Mouse (Mus musculus): ENCODE results near the gene Rae1. TPM values are rescaled to one million over a fixed set of nuclear protein-coding genes. Genes with fewer than 3 reads are reported as not detected.
A peak's percentile ranks its signal among the peaks of the same experiment; 100 is the strongest.

Rae1 gene
- polyA plus RNA-seq, 1 experiment from 2014 or later = 101 TPM

GRCm38 (mm10) chr2:172961211-172961610 is 38.7 kb upstream of the Rae1 start:
- no peak overlapping the region for H3K4me3 ChIP-seq (ENCODE audit: control insufficient read depth in 1 of 2, insufficient read depth in 1 of 2, low read depth in 1 of 2, low read length in 2 of 2)
- no peak overlapping the region for H3K27ac ChIP-seq (replicated peaks in 1 of 2; ENCODE audit: control insufficient read depth in 1 of 2, insufficient read depth in 1 of 2, low read depth in 2 of 2, low read length in 2 of 2)
- H3K9ac ChIP-seq (ENCODE audit: low read length) = no peak overlapping the region
- no peaks in the 10 kb centered on the region for H3K36me3 ChIP-seq (ENCODE audit: control insufficient read depth, insufficient read depth, low read length)
- WGBS = 67% methylated on average over 6 of the region's 6 CpGs
- ATAC-seq (ENCODE audit: insufficient number of reproducible peaks, insufficient read depth, low FRiP score, low read depth) = no peak
- H3K4me2 ChIP-seq (ENCODE audit: low read length) = no peak overlapping the region
- H3K9me3 ChIP-seq (ENCODE audit: control insufficient read depth, low read length) = peaks cover 13% of the 10 kb centered on the region; the same call in 1 of the 2 replicates
- H3K4me1 ChIP-seq (ENCODE audit: control insufficient read depth in 2 of 2, insufficient read depth in 2 of 2, low read length in 2 of 2) = peaks cover 0 to 5% of the 10 kb centered on the region in 2 experiments; a peak in 2 of 4 replicates
- no peaks in the 10 kb centered on the region for H3K27me3 ChIP-seq (ENCODE audit: control insufficient read depth, insufficient read depth, low read length)

GRCm38 (mm10) chr2:172965249-172965648 is 34.7 kb upstream of the Rae1 start:
- H3K27ac ChIP-seq (replicated peaks in 1 of 2; ENCODE audit: control insufficient read depth in 1 of 2, insufficient read depth in 1 of 2, low read depth in 2 of 2, low read length in 2 of 2) = no peak overlapping the region
- no peaks in the 10 kb centered on the region for H3K36me3 ChIP-seq (ENCODE audit: control insufficient read depth, insufficient read depth, low read length)
- H3K4me2 ChIP-seq (ENCODE audit: low read length) = no peak overlapping the region
- H3K9me3 ChIP-seq (ENCODE audit: control insufficient read depth, low read length) = no peaks in the 10 kb centered on the region; the same call in 1 of the 2 replicates
- H3K27me3 ChIP-seq (ENCODE audit: control insufficient read depth, insufficient read depth, low read length) = no peaks in the 10 kb centered on the region
- H3K4me1 ChIP-seq (ENCODE audit: control insufficient read depth in 2 of 2, insufficient read depth in 2 of 2, low read length in 2 of 2) = peaks cover 0 to 5% of the 10 kb centered on the region in 2 experiments; a peak in 2 of 4 replicates
- no peak for ATAC-seq (ENCODE audit: insufficient number of reproducible peaks, insufficient read depth, low FRiP score, low read depth)
- H3K4me3 ChIP-seq (ENCODE audit: control insufficient read depth in 1 of 2, insufficient read depth in 1 of 2, low read depth in 1 of 2, low read length in 2 of 2) = no peak overlapping the region
- H3K9ac ChIP-seq (ENCODE audit: low read length) = no peak overlapping the region
- WGBS = 35% methylated on average over 11 of the region's 11 CpGs

- no peak overlapping the region for H3K9ac ChIP-seq (ENCODE audit: low read length)
- no peak overlapping the region for H3K4me2 ChIP-seq (ENCODE audit: low read length)
- peaks cover 0 to 5% of the 10 kb centered on the region in 2 experiments; a peak in 2 of 4 replicates for H3K4me1 ChIP-seq (ENCODE audit: control insufficient read depth in 2 of 2, insufficient read depth in 2 of 2, low read length in 2 of 2)
- no peaks in the 10 kb centered on the region for H3K9me3 ChIP-seq (ENCODE audit: control insufficient read depth, low read length)
- ATAC-seq (ENCODE audit: insufficient number of reproducible peaks, insufficient read depth, low FRiP score, low read depth) = no peak
- WGBS = 84% methylated on average over 5 of the region's 5 CpGs
- no peaks in the 10 kb centered on the region for H3K27me3 ChIP-seq (ENCODE audit: control insufficient read depth, insufficient read depth, low read length)
- no peaks in the 10 kb centered on the region for H3K36me3 ChIP-seq (ENCODE audit: control insufficient read depth, insufficient read depth, low read length)
- no peak overlapping the region for H3K4me3 ChIP-seq (ENCODE audit: control insufficient read depth in 1 of 2, insufficient read depth in 1 of 2, low read depth in 1 of 2, low read length in 2 of 2)
- H3K27ac ChIP-seq (replicated peaks in 1 of 2; ENCODE audit: control insufficient read depth in 1 of 2, insufficient read depth in 1 of 2, low read depth in 2 of 2, low read length in 2 of 2) = no peak overlapping the region
Observed at GRCm38 (mm10) chr2:172966480-172966879, 33.4 kb upstream of the Rae1 start.

GRCm38 (mm10) chr2:172971865-172972264 is 28.1 kb upstream of the Rae1 start:
- no peaks in the 10 kb centered on the region for H3K9me3 ChIP-seq (ENCODE audit: control insufficient read depth, low read length)
- H3K9ac ChIP-seq (ENCODE audit: low read length) = no peak overlapping the region
- H3K4me1 ChIP-seq (ENCODE audit: control insufficient read depth in 2 of 2, insufficient read depth in 2 of 2, low read length in 2 of 2) = peaks cover 0 to 4% of the 10 kb centered on the region in 2 experiments; a peak in 1 of 4 replicates
- H3K36me3 ChIP-seq (ENCODE audit: control insufficient read depth, insufficient read depth, low read length) = no peaks in the 10 kb centered on the region
- H3K27me3 ChIP-seq (ENCODE audit: control insufficient read depth, insufficient read depth, low read length) = no peaks in the 10 kb centered on the region
- H3K27ac ChIP-seq (replicated peaks in 1 of 2; ENCODE audit: control insufficient read depth in 1 of 2, insufficient read depth in 1 of 2, low read depth in 2 of 2, low read length in 2 of 2) = no peak overlapping the region
- H3K4me3 ChIP-seq (ENCODE audit: control insufficient read depth in 1 of 2, insufficient read depth in 1 of 2, low read depth in 1 of 2, low read length in 2 of 2) = no peak overlapping the region
- ATAC-seq (ENCODE audit: insufficient number of reproducible peaks, insufficient read depth, low FRiP score, low read depth) = no peak
- WGBS = 88% methylated on average over 2 of the region's 2 CpGs
- H3K4me2 ChIP-seq (ENCODE audit: low read length) = no peak overlapping the region

- no peak overlapping the region for H3K4me2 ChIP-seq (ENCODE audit: low read length)
- no peak overlapping the region for H3K4me3 ChIP-seq (ENCODE audit: control insufficient read depth in 1 of 2, insufficient read depth in 1 of 2, low read depth in 1 of 2, low read length in 2 of 2)
- H3K4me1 ChIP-seq (ENCODE audit: control insufficient read depth in 2 of 2, insufficient read depth in 2 of 2, low read length in 2 of 2) = peaks cover 10 to 11% of the 10 kb centered on the region in 2 experiments
- no peak for ATAC-seq (ENCODE audit: insufficient number of reproducible peaks, insufficient read depth, low FRiP score, low read depth)
- H3K36me3 ChIP-seq (ENCODE audit: control insufficient read depth, insufficient read depth, low read length) = no peaks in the 10 kb centered on the region
- no peak overlapping the region for H3K9ac ChIP-seq (ENCODE audit: low read length)
- no peaks in the 10 kb centered on the region for H3K27me3 ChIP-seq (ENCODE audit: control insufficient read depth, insufficient read depth, low read length)
- WGBS = 19% methylated on average over 7 of the region's 7 CpGs
- H3K27ac ChIP-seq (replicated peaks in 1 of 2; ENCODE audit: control insufficient read depth in 1 of 2, insufficient read depth in 1 of 2, low read depth in 2 of 2, low read length in 2 of 2) = no peak overlapping the region
- H3K9me3 ChIP-seq (ENCODE audit: control insufficient read depth, low read length) = no peaks in the 10 kb centered on the region
Observed at GRCm38 (mm10) chr2:172973806-172974565, 25.9 kb upstream of the Rae1 start.

GRCm38 (mm10) chr2:172974701-172975100 is 25.2 kb upstream of the Rae1 start:
- no peak overlapping the region for H3K4me3 ChIP-seq (ENCODE audit: control insufficient read depth in 1 of 2, insufficient read depth in 1 of 2, low read depth in 1 of 2, low read length in 2 of 2)
- ATAC-seq (ENCODE audit: insufficient number of reproducible peaks, insufficient read depth, low FRiP score, low read depth) = no peak
- no peak overlapping the region for H3K4me2 ChIP-seq (ENCODE audit: low read length)
- 56% methylated on average over 7 of the region's 7 CpGs for WGBS
- H3K9me3 ChIP-seq (ENCODE audit: control insufficient read depth, low read length) = no peaks in the 10 kb centered on the region
- no peaks in the 10 kb centered on the region for H3K36me3 ChIP-seq (ENCODE audit: control insufficient read depth, insufficient read depth, low read length)
- no peak overlapping the region for H3K27ac ChIP-seq (replicated peaks in 1 of 2; ENCODE audit: control insufficient read depth in 1 of 2, insufficient read depth in 1 of 2, low read depth in 2 of 2, low read length in 2 of 2)
- H3K9ac ChIP-seq (ENCODE audit: low read length) = no peak overlapping the region
- H3K4me1 ChIP-seq (ENCODE audit: control insufficient read depth in 2 of 2, insufficient read depth in 2 of 2, low read length in 2 of 2) = peaks cover 10 to 11% of the 10 kb centered on the region in 2 experiments
- no peaks in the 10 kb centered on the region for H3K27me3 ChIP-seq (ENCODE audit: control insufficient read depth, insufficient read depth, low read length)

- Histone ChIP-seq H3K27me3 (ENCODE audit: control insufficient read depth, insufficient read depth, low read length) (no peaks in the 10 kb centered on the region), H3K36me3 (ENCODE audit: control insufficient read depth, insufficient read depth, low read length) (no peaks in the 10 kb centered on the region), H3K9ac (ENCODE audit: low read length) (no peak overlapping the region), H3K4me1 (ENCODE audit: control insufficient read depth in 2 of 2, insufficient read depth in 2 of 2, low read length in 2 of 2) (peaks cover 10 to 11% of the 10 kb centered on the region in 2 experiments), H3K27ac (replicated peaks in 1 of 2; ENCODE audit: control insufficient read depth in 1 of 2, insufficient read depth in 1 of 2, low read depth in 2 of 2, low read length in 2 of 2) (no peak overlapping the region), H3K4me2 (ENCODE audit: low read length) (no peak overlapping the region), H3K4me3 (ENCODE audit: control insufficient read depth in 1 of 2, insufficient read depth in 1 of 2, low read depth in 1 of 2, low read length in 2 of 2) (no peak overlapping the region), H3K9me3 (ENCODE audit: control insufficient read depth, low read length) (no peaks in the 10 kb centered on the region)
- WGBS = 57% methylated on average over 6 of the region's 6 CpGs
- ATAC-seq (ENCODE audit: insufficient number of reproducible peaks, insufficient read depth, low FRiP score, low read depth) = 0 out of 2 replicates have a peak, but pooled peaks have one; percentile 23
Observed at GRCm38 (mm10) chr2:172975159-172975558, 24.8 kb upstream of the Rae1 start.

Data from heart, embryonic 14.5 days (tissue).